Mouse (Mus musculus): ENCODE measurements around the gene Rnf26. TPM values are rescaled to one million over a fixed set of nuclear protein-coding genes. Genes with fewer than 3 reads are reported as not detected.

The Rnf26 gene
- total RNA-seq, 2 experiments from 2014 or later: 13.5 to 23.6 TPM

DNA sequence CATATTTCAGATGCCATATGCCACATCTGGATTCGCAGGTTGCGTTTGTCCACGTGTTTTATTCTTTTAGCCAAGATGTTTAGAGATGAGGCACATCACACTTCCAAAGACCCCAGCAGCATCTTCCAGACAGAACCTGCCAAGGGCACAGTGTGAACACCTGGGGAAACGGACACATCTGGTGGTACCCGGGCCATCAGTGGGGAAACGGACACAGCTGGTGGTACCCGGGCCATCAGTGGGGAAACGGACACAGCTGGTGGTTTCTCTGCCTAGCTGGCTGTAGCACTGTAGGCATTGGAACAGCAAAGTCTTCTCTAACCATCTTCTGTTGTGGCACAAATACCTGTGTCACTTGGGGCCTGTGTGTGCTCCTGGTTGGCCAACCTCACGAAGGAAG is 17.5 kb downstream of the Rnf26 start:
- ATAC-seq (replicated peaks; ENCODE audit: low FRiP score, poor library complexity, severe bottlenecking): no peak

- ATAC-seq (replicated peaks; ENCODE audit: low FRiP score, poor library complexity, severe bottlenecking): no peak
These were observed 18.6 kb downstream of the Rnf26 start for GRCm38 (mm10) chr9:44094737-44095136.

GRCm38 (mm10) chr9:44093612-44094503 is 19.5 kb downstream of the Rnf26 start:
- ATAC-seq (replicated peaks; ENCODE audit: low FRiP score, poor library complexity, severe bottlenecking): no peak

DNA sequence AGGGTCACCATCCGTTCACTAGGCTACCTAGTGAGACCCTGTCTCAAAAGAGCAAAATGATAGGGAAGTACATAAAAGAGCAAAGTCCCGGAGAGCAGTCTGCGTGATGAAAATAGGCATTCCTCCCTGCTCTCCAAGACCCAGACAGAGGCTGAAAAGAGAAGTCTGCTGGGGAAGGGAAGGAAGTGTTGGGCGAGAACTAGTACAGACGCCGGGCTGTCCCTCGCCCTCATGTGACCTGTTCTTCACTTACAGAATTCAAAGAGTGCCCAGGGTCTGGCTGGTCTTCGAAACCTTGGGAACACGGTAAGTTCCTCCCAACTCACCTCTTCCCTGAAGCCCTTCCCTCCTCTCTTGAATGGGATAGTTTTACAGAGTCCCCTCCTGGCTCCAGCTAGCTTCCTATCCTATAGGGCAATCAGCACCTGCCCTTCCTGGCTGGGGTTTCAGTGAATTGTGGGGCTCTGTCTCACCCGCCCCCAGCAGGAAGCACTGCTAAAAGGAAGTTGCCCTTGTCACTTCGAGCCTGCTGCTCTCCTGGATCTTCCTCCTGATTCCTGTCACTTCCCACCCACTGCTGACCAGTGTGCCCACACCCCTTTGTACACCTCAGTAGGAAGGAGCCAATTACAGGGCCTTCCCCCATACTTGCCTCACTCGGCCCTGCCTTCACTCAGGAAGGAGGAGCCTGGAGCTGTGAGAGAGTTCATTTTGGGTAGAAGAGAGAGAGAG is 24.3 kb downstream of the Rnf26 start:
- ATAC-seq (replicated peaks; ENCODE audit: low FRiP score, poor library complexity, severe bottlenecking): no peak

DNA sequence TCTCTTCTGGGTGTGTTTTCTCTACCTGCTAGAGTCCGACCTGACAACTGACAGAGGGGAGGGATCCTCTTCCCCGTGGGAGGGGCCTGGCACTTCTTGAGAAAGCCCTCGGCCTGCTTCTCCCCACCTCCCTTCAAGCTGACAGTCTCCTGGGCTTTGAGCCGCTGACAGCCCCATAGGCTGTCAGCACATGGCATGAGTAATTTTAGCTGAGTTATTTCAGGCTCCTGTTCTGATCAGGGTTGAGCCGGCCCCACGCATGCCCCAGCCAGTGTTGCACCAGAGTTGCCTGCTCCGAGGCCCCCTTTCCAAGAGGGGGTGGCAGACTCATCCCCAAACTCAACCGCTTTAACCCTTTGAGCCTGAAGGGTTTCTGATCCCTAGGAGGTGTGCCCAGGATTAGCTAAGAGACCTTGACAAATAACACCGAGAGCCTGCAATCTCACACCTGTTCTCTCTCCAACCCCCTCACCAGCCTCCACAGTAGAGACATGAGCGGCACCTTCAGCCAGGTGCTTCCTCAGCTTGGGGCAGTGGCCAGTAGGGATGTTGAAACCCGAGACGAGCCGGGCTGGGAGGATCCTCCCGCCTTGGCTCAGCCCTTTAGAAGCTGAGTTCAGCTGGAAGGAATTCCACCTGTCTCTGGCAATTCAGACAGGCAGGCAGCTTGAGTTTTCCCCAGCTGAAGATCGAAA is 25.4 kb downstream of the Rnf26 start:
- no peak for ATAC-seq (replicated peaks; ENCODE audit: low FRiP score, poor library complexity, severe bottlenecking)

DNA sequence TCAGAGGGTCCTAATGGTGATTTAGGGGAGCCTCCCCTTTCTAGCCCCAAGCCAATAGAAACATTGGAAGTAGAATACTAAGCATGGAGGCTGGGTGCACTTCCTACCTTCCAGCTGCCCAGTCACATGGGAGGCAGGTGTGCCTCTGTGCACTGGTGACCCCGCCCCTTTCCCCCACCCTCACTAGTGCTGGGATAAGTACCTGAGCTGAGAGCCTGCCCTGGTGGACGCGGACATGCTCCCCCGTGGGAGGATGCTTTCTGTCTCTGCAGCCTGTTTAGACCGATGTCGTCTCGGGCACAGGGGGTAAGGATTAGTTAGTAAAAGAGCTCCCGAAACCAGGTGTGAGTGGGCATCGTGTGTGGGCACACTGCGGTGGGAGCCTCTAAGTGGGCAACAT is 26.4 kb downstream of the Rnf26 start:
- no peak for ATAC-seq (replicated peaks; ENCODE audit: low FRiP score, poor library complexity, severe bottlenecking)

GRCm38 (mm10) chr9:44085741-44086665 is 27.3 kb downstream of the Rnf26 start:
- no peak for ATAC-seq (replicated peaks; ENCODE audit: low FRiP score, poor library complexity, severe bottlenecking)

GRCm38 (mm10) chr9:44085276-44085675 is 28.0 kb downstream of the Rnf26 start:
- no peak for ATAC-seq (replicated peaks; ENCODE audit: low FRiP score, poor library complexity, severe bottlenecking)

DNA sequence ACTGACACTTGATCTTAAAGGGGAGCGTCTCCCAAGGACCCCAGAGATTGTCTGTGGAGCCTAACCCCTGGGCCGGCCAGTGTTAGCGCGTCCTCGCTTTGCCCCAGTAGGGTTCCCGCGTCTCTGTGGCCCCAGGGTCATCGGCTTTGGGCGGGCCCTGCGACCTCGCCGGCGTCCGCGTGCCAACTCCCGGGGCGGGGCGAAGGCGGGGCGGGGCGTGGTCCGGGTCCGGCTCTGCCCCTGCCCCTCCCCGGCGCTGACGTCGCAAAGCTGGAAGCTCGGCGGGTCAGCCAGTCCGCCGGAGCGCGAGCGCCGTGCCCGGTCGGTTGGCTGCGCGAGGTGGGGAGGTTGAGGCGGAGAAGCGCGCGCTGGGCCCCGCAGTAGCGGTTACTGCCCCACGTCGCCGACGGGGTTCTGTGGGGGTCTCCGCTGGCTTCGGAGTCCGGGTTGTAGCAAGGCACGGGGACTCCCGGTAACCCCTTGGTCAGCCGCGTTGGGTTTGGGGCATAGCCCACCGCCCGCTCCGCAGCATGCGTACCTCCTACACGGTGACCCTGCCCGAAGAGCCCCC is 28.6 kb downstream of the Rnf26 start:
- ATAC-seq (replicated peaks; ENCODE audit: low FRiP score, poor library complexity, severe bottlenecking): peak; percentile 61

DNA sequence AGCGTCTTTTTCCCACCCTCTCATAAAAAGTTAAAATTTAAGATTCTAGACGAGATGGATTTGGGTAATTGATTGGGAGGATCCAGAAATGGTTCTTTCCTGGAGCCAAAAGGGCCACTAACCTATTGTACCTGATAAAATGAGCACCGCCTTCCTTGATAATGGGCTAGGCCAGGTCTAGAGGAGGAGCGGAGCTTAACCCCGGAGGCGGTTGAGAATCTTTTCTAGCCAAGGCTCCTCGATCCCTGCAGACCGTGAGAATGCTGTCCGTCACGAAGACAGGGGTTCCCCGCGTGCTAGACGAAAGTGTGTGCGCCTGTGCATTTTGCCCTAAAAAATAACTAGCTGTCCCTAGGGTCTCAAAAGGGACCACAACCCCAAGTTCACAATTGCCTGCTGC is 29.1 kb downstream of the Rnf26 start:
- ATAC-seq (replicated peaks; ENCODE audit: low FRiP score, poor library complexity, severe bottlenecking): no peak

DNA sequence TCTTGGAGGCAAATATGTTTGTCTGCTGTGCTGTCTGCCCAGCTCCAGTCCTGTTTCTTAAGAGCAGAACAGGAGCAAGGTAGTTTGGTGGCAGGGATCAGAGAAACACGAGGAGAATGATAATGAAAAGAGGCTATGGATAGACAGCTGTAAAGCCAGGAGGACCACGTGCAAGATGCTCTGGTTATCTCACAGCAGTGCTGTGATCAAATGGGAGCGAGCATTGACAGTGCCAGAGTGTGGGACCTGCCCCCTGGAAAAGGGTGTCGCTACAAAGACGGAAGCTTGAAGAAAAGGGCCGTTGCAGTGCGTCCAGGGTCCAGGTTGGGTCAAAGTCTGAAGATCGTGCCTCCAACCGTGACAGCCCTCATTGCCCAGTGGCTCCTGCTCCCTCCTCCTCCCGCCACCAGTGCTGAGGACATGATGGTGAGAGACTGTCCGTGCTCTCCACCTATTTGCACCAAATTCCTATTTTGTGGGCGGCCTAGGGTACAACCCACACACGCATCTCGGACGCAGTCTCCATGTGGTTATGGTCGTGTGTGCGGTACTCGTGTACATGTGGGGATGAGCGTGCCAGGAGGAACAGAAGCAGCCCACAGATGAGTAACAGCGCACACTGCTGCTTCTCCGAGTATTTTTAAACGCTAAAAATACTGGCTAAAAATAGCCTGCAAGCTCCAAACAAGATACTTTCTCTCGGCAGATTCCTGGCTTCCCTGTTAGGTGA is 29.8 kb downstream of the Rnf26 start:
- ATAC-seq (replicated peaks; ENCODE audit: low FRiP score, poor library complexity, severe bottlenecking): no peak

DNA sequence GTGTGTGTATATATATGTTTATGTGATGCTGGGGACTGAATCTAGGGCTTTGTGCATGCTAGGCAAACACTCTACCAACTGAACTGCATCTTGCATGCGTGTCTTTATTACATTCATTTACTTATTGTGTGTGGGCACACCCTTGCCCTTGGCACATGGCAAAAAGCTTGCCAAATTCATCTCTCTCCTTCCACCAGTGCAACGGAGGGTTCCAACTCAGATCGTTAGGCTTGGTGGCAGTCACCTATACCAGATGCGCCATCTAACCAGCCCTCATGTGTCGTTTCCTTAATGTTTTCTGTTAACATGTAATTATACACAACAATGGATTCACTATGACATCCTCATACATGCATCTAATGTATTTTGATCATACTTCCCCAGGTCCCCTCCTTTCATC is 31.1 kb downstream of the Rnf26 start:
- ATAC-seq (replicated peaks; ENCODE audit: low FRiP score, poor library complexity, severe bottlenecking): no peak

GRCm38 (mm10) chr9:44081581-44081980 is 31.7 kb downstream of the Rnf26 start:
- ATAC-seq (replicated peaks; ENCODE audit: low FRiP score, poor library complexity, severe bottlenecking): no peak

DNA sequence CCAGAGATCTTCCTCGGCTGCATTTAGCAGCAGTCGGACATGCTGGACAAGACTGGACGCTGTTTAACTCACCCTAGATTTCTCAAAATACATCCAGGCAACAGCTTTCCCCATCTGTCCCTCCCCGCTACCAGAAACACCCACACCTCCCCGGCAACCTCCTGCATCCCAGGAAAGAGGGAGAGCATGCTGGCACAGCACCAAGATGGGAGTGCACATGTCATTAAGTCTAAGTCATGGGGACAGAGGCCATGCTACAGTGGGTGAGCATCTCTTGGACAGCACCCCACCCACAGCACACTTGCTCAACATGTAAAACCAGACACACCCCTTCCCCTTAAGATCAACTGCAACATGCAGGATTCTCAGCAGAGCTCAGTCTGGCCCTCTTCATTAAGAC is 32.4 kb downstream of the Rnf26 start:
- ATAC-seq (replicated peaks; ENCODE audit: low FRiP score, poor library complexity, severe bottlenecking): no peak

GRCm38 (mm10) chr9:44079997-44080780 is 33.1 kb downstream of the Rnf26 start:
- ATAC-seq (replicated peaks; ENCODE audit: low FRiP score, poor library complexity, severe bottlenecking): no peak

DNA sequence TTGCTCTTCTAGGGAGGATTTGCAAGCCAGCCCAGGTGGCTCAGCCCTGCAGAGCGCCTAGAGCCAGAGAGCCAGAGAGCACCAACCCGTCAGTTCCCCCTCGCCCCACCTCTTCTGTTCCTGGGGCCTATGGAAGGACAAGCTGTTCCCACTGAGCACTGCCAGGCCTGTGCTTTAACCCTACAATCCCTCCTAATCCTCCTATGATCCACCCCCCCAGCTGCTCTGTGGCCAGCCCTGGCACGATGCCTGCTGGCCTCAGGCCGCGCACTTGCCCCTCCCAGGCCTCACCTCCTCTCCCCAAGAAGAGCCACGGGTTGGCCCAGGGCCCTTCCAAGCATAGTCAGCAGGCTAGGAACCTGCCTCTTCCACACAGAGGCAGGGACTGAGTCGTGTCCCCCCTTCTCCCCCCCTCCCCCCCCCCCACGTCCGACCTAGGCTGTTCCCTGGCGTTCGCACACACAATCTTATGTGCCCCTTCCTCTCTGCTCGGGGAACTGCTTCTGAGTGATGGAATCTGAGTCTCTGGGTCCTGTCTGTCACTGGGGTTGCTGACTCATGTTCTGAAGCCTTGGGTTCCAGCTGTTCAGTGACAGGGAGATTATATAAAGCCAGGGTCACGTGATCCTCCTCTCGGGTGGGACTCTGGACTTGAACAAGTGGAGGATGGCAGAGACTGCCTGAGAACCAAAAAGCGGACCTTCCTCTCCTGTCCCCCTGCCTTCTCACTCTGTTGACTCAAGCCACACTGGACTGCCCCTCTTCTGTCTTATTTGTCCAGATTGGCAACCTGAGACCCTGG is 34.2 kb downstream of the Rnf26 start:
- no peak for ATAC-seq (replicated peaks; ENCODE audit: low FRiP score, poor library complexity, severe bottlenecking)
